Mouse (Mus musculus) myocyte (in vitro differentiated cells): ENCODE results near the gene Cab39.

Experiments used
- E2F4 ChIP-seq: IDR thresholded peaks from one replicate; pipeline ENCODE4 v1.6.1; 2011; ENCODE audit warnings: mild to moderate bottlenecking, control low read depth, moderate library complexity; ENCODE audit not compliant: insufficient read depth
- MAX ChIP-seq: IDR thresholded peaks from one replicate; pipeline ENCODE4 v1.6.1; 2011; ENCODE audit warnings: low read depth, mild to moderate bottlenecking, control low read depth
- MYOG ChIP-seq, 3 experiments: IDR thresholded peaks; one replicate each; pipeline ENCODE4 v1.6.1; 2011; ENCODE audit warnings: control low read depth in 2 of 3, low read depth in 2 of 3, mild to moderate bottlenecking in 2 of 3; ENCODE audit not compliant: insufficient read length in 2 of 3, control insufficient read depth in 1 of 3, insufficient read depth in 1 of 3
- POLR2A ChIP-seq: IDR thresholded peaks from one replicate; pipeline ENCODE4 v1.6.1; 2011; ENCODE audit warnings: low read depth, mild to moderate bottlenecking, control low read depth, moderate library complexity; ENCODE audit not compliant: insufficient read length
- POLR2AphosphoS2 ChIP-seq: IDR thresholded peaks from one replicate; pipeline ENCODE4 v1.6.1; 2011; ENCODE audit warnings: low read depth, control low read depth; ENCODE audit not compliant: insufficient read length
- USF1 ChIP-seq: IDR thresholded peaks from one replicate; pipeline ENCODE4 v1.6.1; 2011; ENCODE audit warnings: low read depth, mild to moderate bottlenecking, control low read depth, moderate library complexity

DNA sequence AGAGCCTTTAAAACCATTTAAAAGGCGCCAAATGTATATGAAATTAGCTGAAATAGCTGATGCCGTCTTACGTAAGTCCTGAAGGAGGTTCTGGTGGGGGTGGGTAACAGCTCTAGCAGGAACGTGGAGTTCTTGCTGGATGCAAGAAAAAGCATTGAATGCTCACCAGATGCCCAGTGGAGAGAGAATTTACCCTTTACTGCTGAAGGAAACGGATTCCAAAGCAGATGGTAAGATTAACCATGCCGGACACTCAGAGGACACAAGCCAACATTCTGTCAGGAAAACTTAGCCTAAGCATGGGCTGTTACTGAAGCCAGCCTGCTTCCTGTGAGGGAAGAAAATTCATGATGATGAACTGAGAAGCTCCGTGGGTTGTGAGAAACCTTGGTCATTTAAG is 76.8 kb downstream of the Cab39 start:
- TF ChIP-seq POLR2AphosphoS2 = no peak
- no peak for TF ChIP-seq POLR2A
- TF ChIP-seq MAX = no peak
- TF ChIP-seq USF1 = no peak
- TF ChIP-seq E2F4 = no peak
- no peak for TF ChIP-seq MYOG (IDR thresholded peaks at IDR 0.05; ENCODE audit: control insufficient read depth in 1 of 3, insufficient read depth in 1 of 3, insufficient read length in 2 of 3, low read depth in 2 of 3)
